Mouse (Mus musculus) urinary bladder, adult 18-20 months (tissue): ENCODE measurements at regions not wholly inside any gene's neighbourhood (a gene's known extent, or its start where the extent isn't known, plus 50 kb on each side); places are given as distances from the start of the nearest gene placed in this dataset.
"Not testable (repeated sequence)": the region's sequence is repeated elsewhere in the genome, so short reads cannot be mapped to it uniquely, and the experiment has no call there.

ENCODE experiments used
- DNase-seq, 2 experiments: peaks; one replicate each; pipeline ENCODE4 v3.0.0; 2022; ENCODE audit warnings: low spot score in 2 of 2, mixed read lengths in 2 of 2

GRCm38 (mm10) chr17:43139916-43140315 lies 123.6 kb downstream of the Tnfrsf21 start:
- no peak for DNase-seq

GRCm38 (mm10) chr17:43141740-43142139 lies 125.4 kb downstream of the Tnfrsf21 start:
- DNase-seq, result no peak

GRCm38 (mm10) chr17:43145749-43146148 lies 124.4 kb upstream of the Adgrf1 start:
- DNase-seq, result no peak

GRCm38 (mm10) chr17:43147935-43148334 lies 122.2 kb upstream of the Adgrf1 start:
- no peak for DNase-seq

GRCm38 (mm10) chr17:43152620-43153019 lies 117.5 kb upstream of the Adgrf1 start:
- DNase-seq, result no peak

- not testable (repeated sequence) for DNase-seq
Observed at GRCm38 (mm10) chr17:43155271-43155670, 114.9 kb upstream of the Adgrf1 start.

GRCm38 (mm10) chr17:43156116-43156515 lies 114.0 kb upstream of the Adgrf1 start:
- no peak for DNase-seq

GRCm38 (mm10) chr17:43157781-43158501 lies 112.2 kb upstream of the Adgrf1 start:
- no peak for DNase-seq

- no peak for DNase-seq
Observed at GRCm38 (mm10) chr17:43158741-43159140, 111.4 kb upstream of the Adgrf1 start.

GRCm38 (mm10) chr17:43161306-43161705 lies 108.8 kb upstream of the Adgrf1 start:
- peak; percentile 45 to 69 for DNase-seq

GRCm38 (mm10) chr17:43163126-43163525 lies 107.0 kb upstream of the Adgrf1 start:
- DNase-seq, result no peak

- no peak for DNase-seq
Observed at GRCm38 (mm10) chr17:43166091-43166490, 104.0 kb upstream of the Adgrf1 start.

- no peak for DNase-seq
Observed at GRCm38 (mm10) chr17:43169435-43169834, 100.7 kb upstream of the Adgrf1 start.

- DNase-seq, result no peak
Observed at GRCm38 (mm10) chr17:43172657-43173165, 97.4 kb upstream of the Adgrf1 start.

- no peak for DNase-seq
Observed at GRCm38 (mm10) chr17:43174860-43175259, 95.3 kb upstream of the Adgrf1 start.

GRCm38 (mm10) chr17:43177244-43177643 lies 92.9 kb upstream of the Adgrf1 start:
- DNase-seq, result no peak

- no peak for DNase-seq
Observed at GRCm38 (mm10) chr17:43190016-43190415, 80.1 kb upstream of the Adgrf1 start.

- no peak for DNase-seq
Observed at GRCm38 (mm10) chr17:43190853-43191485, 79.2 kb upstream of the Adgrf1 start.

- DNase-seq, result no peak
Observed at GRCm38 (mm10) chr17:43197232-43197631, 72.9 kb upstream of the Adgrf1 start.

- no peak for DNase-seq
Observed at GRCm38 (mm10) chr17:43200832-43201231, 69.3 kb upstream of the Adgrf1 start.

GRCm38 (mm10) chr17:43206701-43207470 lies 63.2 kb upstream of the Adgrf1 start:
- no peak for DNase-seq

GRCm38 (mm10) chr17:43209727-43210126 lies 60.4 kb upstream of the Adgrf1 start:
- no peak for DNase-seq
